Mouse (Mus musculus) G1E (cell line): ENCODE results near the gene Pin1. TPM values are rescaled to one million over a fixed set of nuclear protein-coding genes. Genes with fewer than 3 reads are reported as not detected.
A peak's percentile ranks its signal among the peaks of the same experiment; 100 is the strongest.

ENCODE experiments used
- ATAC-seq: 2 replicates; pipeline ENCODE4 v1.8.0; 2016; ENCODE audit warnings: mild to moderate bottlenecking; ENCODE audit not compliant: insufficient number of reproducible peaks, poor library complexity, low FRiP score, severe bottlenecking; ENCODE audit errors: extremely low read depth
- DNase-seq: peaks from one replicate; pipeline ENCODE4 v3.0.0; 2012; ENCODE audit warnings: low spot score
- H3K27me3 ChIP-seq: 2 replicates; pipeline ENCODE4 v1.6.1; 2012; ENCODE audit warnings: mild to moderate bottlenecking, low read length, inconsistent platforms; ENCODE audit not compliant: insufficient read depth
- H3K36me3 ChIP-seq: replicated peaks from 2 replicates; pipeline ENCODE3; 2012; ENCODE audit warnings: mild to moderate bottlenecking, inconsistent platforms
- H3K4me1 ChIP-seq: 2 replicates; pipeline ENCODE4 v1.6.1; 2012; ENCODE audit warnings: low read depth, low read length, inconsistent platforms, mixed read lengths; ENCODE audit not compliant: insufficient read depth
- H3K4me3 ChIP-seq: 2 replicates; pipeline ENCODE4 v1.5.1; 2012; ENCODE audit warnings: low read depth, mild to moderate bottlenecking, inconsistent platforms, low read length, moderate library complexity, mixed read lengths
- H3K9me3 ChIP-seq: replicated peaks from 2 replicates; pipeline ENCODE4 v1.6.1; 2012; ENCODE audit warnings: inconsistent platforms
- CTCF ChIP-seq: IDR thresholded peaks from 2 replicates; pipeline ENCODE4 v1.5.1; 2012; ENCODE audit warnings: low read depth, low read length, inconsistent platforms, mixed read lengths
- GATA1 ChIP-seq: IDR thresholded peaks from 2 replicates; pipeline ENCODE4 v1.6.1; 2012; ENCODE audit warnings: borderline replicate concordance, low read length, inconsistent platforms, mixed read lengths
- GATA2 ChIP-seq: IDR thresholded peaks from 2 replicates; pipeline ENCODE4 v1.6.1; 2012; ENCODE audit warnings: low read depth, low read length, inconsistent platforms, borderline replicate concordance
- POLR2AphosphoS5 ChIP-seq: IDR thresholded peaks from 2 replicates; pipeline ENCODE4 v1.6.1; 2012; ENCODE audit warnings: low read depth, low read length, inconsistent platforms; ENCODE audit not compliant: insufficient replicate concordance
- TAL1 ChIP-seq: conservative IDR thresholded peaks from 2 replicates; pipeline ENCODE4 v1.6.1; 2012; ENCODE audit warnings: low read depth, low read length, inconsistent platforms, mixed read lengths
- polyA plus RNA-seq: library from polyadenylated mRNA; stranded (reverse); fragments of >175 nt; gene quantifications from 2 replicates; pipeline ENCODE4 v1.2.3, GENCODE M21; 2012
- total RNA-seq, 2 experiments: library from RNA; stranded (forward) in 1 of 2; stranded (reverse) in 1 of 2; fragments of 200-1000 nt in 1 of 2; fragments of >200 nt in 1 of 2; fragmentation: Nextera tagmentation in 1 of 2; gene quantifications; 2 replicates each; pipeline ENCODE4 v1.2.3; 2014 to 2017

The Pin1 gene
- total and polyA plus RNA-seq, 3 experiments: 13.2 to 27.3 (median 17.0) TPM

DNA sequence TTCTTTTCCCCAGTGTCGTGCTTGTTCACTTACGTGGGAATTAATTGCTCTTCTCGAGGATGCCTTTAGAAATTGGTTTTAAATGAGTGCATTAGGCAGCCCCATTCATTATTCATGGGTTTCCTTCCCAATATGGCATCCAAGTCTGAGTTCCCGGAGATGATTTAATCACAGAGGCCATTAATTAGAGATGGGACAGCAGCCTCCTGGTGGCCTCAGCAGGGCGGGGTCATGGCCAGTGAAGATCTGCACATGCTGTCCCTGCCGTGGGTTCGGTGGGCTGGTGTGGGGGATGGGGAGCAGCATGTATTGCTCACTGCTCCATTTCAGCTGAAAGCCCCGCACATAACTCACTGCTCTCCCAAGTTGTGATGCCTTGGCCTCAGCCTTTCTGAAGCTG lies 14.0 kb downstream of the Pin1 start:
- peaks cover 3% of the 10 kb centered on the region for H3K27me3 ChIP-seq
- H3K36me3 ChIP-seq: peaks cover 53% of the 10 kb centered on the region
- H3K4me3 ChIP-seq: no peak overlapping the region
- peaks cover 34% of the 10 kb centered on the region for H3K4me1 ChIP-seq
- TF ChIP-seq GATA2 (no peak), GATA1 (no peak), CTCF (no peak), POLR2AphosphoS5 (no peak), TAL1 (no peak)
- ATAC-seq (no peak), DNase-seq (no peak)
- H3K9me3 ChIP-seq: no peaks in the 10 kb centered on the region

DNA sequence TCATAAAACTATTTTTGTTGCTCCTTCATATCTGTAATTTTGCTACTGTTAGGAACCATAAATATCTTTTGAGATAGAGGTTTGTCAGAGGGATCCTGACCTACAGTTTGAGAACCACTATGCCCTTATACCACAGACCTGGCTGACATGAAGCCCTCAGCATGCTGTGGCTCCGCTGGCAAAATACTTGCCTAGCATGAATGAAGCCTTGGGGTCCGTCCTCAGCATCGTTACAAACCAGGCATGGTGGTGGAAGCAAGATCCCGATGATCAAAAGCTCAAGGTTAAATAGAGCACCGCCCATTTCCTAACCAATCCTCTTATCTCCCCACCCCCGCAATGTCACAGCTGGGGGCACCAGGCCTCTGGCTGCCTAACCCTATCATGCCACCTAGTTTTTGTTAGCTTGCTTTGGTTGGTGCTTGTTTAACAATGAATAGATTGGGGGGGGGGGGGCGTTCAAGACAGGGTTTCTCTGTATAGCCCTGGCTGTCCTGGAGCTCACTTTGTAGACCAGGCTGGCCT lies 14.7 kb downstream of the Pin1 start:
- ATAC-seq: 0 out of 2 replicates have a peak, but pooled peaks have one; percentile 4
- peaks cover 29% of the 10 kb centered on the region for H3K4me1 ChIP-seq
- TF ChIP-seq CTCF (no peak), GATA2 (no peak), GATA1 (no peak), POLR2AphosphoS5 (no peak), TAL1 (no peak)

DNA sequence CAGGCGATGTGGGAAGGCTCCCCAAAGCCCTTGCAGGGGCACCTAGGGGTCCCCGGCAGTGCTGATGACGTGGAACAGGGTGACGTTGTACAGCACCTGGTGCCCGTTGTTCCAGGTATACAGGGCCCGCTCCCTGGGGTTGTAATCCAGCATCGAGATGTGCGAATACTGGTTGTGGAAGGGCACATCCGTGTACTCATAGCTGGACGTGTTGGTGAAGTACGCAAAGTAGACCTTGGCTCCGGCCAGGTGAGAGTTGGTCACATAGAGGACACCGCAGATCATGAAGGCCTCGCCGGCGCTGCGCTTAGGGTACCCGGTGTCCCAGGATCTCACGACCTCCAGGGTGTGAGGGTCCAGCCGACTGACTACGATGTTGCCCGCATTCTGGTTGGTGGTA lies 16.2 kb downstream of the Pin1 start:
- TF ChIP-seq CTCF (no peak), GATA2 (no peak), GATA1 (no peak), TAL1 (no peak), POLR2AphosphoS5 (peak; percentile 79; the same call in 1 of the 2 replicates)
- Histone ChIP-seq H3K9me3 (no peaks in the 10 kb centered on the region), H3K36me3 (peaks cover 32% of the 10 kb centered on the region), H3K4me3 (no peak overlapping the region), H3K4me1 (peaks cover 20% of the 10 kb centered on the region), H3K27me3 (peaks cover 9% of the 10 kb centered on the region)
- ATAC-seq (no peak), DNase-seq (no peak)

More for the DNA sequence above, 14.7 kb downstream of the Pin1 start:
- Histone ChIP-seq H3K9me3 (no peaks in the 10 kb centered on the region), H3K27me3 (peaks cover 4% of the 10 kb centered on the region), H3K36me3 (peaks cover 47% of the 10 kb centered on the region), H3K4me3 (no peak overlapping the region)
- no peak for DNase-seq

DNA sequence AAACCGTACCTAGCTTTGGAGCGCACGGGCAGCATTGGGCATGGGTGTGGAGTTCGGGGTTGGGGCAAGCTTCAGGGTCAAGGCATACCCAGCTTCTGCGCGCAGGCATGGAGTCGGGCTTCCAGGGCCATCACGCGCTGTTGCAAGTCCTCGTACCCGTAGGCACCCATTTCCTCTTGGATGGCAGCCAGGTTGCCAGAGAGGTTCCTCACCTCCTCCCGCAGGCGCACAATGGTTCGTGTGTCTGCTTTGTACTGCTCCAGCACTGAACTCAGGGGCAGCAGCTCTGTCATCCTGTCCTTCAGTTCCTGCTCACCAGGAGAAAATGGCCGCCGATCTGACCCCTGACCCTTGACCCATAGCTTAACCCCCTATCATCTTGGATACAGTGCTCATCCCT lies 20.2 kb downstream of the Pin1 start:
- no peak for TF ChIP-seq CTCF
- TF ChIP-seq GATA2: no peak
- no peak for TF ChIP-seq POLR2AphosphoS5
- TF ChIP-seq GATA1: no peak
- no peak for TF ChIP-seq TAL1
- H3K4me1 ChIP-seq: no peaks in the 10 kb centered on the region
- no peaks in the 10 kb centered on the region for H3K9me3 ChIP-seq
- H3K36me3 ChIP-seq: no peaks in the 10 kb centered on the region
- no peak overlapping the region for H3K4me3 ChIP-seq
- H3K27me3 ChIP-seq: peaks cover 22% of the 10 kb centered on the region
- DNase-seq (no peak), ATAC-seq (no peak)

DNA sequence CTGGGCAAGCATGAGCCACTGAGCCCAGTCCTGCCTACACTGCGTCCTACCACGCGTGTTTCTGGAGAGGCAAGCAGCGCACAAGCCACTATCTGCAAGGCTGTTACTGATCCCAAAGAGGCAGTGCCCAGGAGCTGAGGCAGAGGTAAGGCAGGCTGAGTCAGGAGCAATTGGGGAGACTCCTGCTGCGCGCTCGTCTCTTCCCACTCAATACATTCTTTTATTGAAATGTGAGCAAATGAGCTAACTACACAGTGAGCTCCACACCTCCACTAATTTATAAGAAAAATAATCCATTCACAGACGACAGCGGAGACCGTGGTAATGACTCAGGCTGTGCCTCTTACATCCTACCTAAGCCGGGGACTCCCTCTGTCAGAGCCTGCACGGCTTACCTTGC lies 26.0 kb downstream of the Pin1 start:
- no peak for TF ChIP-seq TAL1
- no peak for TF ChIP-seq POLR2AphosphoS5
- no peak for TF ChIP-seq CTCF
- TF ChIP-seq GATA2: no peak
- no peak for TF ChIP-seq GATA1
- no peaks in the 10 kb centered on the region for H3K9me3 ChIP-seq
- no peaks in the 10 kb centered on the region; the same call in 1 of the 2 replicates for H3K4me1 ChIP-seq
- peaks cover 21% of the 10 kb centered on the region for H3K27me3 ChIP-seq
- no peak for ATAC-seq
- no peaks in the 10 kb centered on the region for H3K36me3 ChIP-seq
- H3K4me3 ChIP-seq: no peak overlapping the region
- DNase-seq: no peak

DNA sequence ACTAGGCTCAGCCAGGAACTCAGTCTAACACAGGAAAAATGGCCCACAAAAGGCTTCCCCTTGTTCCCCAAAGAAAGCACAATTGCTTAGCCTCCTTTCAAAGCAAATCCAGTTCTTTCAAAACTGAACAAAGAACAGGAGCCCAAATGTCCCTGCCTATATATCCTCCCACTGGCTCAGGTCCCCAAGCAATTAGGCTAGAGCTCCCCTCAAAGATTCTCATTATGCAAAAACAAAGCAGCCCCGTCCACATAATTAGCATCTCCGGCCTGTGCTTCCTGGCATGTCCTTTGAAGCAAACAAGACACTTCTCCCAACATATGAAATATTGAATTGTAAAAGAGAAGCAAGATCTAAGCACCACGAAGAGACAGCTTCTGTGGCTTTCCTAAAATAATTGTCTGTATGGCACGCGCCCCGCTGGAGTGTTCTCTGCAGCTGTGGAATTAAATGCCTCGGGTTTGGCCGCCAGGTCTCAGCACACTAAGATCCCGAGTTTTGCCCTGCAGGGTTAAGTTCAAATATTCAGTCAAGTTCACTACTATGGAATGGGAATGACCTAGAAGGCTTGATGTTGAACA lies 28.6 kb downstream of the Pin1 start:
- Histone ChIP-seq H3K4me1 (no peaks in the 10 kb centered on the region; the same call in 1 of the 2 replicates), H3K4me3 (no peak overlapping the region), H3K36me3 (no peaks in the 10 kb centered on the region), H3K27me3 (peaks cover 16% of the 10 kb centered on the region), H3K9me3 (no peaks in the 10 kb centered on the region)
- ATAC-seq (no peak), DNase-seq (no peak)
- no peak for TF ChIP-seq POLR2AphosphoS5
- TF ChIP-seq CTCF: no peak
- no peak for TF ChIP-seq GATA2
- no peak for TF ChIP-seq GATA1
- no peak for TF ChIP-seq TAL1
